Mouse (Mus musculus): ENCODE results near the gene Rbm25.

Gene Rbm25

DNA sequence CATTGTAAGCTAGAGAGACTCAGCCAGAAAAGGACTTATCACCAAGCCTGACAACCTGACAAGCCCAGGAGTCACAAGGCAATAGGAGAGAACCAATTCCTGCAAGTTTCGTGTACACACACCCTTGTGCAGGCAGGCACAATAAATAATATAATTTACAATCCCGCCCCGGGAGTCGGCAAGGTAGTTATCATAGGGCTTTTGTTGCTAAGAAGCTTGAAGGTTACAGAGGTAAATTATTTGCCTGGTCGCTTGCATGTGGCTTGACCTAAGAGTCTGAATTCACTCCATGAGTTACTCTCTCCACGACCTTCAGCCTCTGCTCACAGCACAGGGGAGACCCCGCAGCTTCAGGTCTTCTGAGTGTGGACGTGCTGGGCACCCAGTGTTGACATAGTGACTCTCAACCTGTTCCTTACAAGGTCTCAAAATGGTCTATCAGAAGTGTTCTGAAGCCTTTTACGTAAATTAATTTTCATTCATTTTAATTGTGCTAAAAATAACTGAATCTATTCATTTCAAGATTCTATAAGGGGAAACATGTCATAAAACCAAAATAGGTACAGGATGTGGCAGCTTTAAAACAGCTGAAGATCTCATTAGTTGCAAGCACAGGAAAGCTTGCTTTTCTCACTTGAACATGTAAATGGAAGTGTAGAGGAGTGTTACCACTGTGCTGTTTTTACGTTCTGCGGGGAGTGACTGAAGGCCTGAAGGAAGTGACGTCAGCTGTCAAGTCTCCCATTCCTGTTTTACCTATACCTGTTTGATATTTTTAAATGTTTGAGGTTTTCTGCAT is 95.7 kb downstream of the Rbm25 start:
- no peak for DNase-seq (ENCODE audit: low read depth in 1 of 2, low spot score in 2 of 2)

DNA sequence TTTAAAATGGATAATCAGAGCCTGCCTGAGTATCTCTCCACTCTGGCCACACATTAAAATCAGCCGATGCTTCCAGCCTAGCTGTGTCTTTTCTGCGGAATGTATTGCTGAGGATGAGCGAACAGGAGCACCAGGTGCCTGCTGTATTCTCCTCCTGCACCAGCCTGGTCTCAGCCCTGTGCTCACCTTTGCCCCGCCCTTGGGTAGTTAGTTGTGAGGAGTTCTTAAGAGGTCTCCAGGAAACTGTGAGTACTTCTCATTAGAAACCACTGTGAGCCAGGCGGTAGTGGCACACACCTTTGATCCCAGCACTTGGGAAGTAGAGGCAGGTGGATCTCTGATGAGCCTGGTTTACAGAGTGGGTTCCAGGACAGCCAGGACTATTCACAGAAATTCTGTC is 101.2 kb downstream of the Rbm25 start:
- no peak for DNase-seq (ENCODE audit: low read depth in 1 of 2, low spot score in 2 of 2)

Data from monocyte, adult 2 months (primary cell).